Mouse (Mus musculus): ENCODE measurements at regions not wholly inside any gene's neighbourhood (a gene's known extent, or its start where the extent isn't known, plus 50 kb on each side); places are given as distances from the start of the nearest gene placed in this dataset.

DNA sequence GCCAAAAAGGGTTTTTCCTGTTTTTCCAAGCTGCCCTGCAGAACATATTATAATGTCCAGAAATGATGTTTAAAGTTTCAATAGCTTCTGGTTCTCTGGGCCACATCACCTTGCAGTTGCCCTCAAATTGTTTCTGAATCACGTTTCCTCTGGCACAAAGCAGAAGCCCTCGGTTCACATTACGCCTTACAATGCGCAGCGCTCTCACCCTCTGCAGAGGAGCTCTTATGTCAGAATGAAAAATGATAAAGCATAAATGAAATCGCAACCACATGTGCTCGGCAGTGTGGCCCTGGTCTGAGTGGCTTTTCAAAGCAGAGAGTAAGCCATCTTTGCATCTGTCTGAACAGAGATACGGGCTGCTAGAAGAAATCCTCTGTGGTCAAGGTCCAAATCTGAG lies 334.3 kb upstream of the Nt5c1b start:
- H3K27me3 ChIP-seq (replicated peaks; ENCODE audit: low read depth, poor library complexity, severe bottlenecking): no peaks in the 10 kb centered on the region
- WGBS: 68% methylated on average over 8 of the region's 8 CpGs
- no peak overlapping the region for H3K27ac ChIP-seq (replicated peaks)
- H3K36me3 ChIP-seq (replicated peaks): no peaks in the 10 kb centered on the region
- H3K4me1 ChIP-seq: peaks cover 8% of the 10 kb centered on the region
- DNase-seq (ENCODE audit: low spot score): peak; percentile 25
- no peaks in the 10 kb centered on the region for H3K9me3 ChIP-seq
- no peak overlapping the region for H3K4me3 ChIP-seq

DNA sequence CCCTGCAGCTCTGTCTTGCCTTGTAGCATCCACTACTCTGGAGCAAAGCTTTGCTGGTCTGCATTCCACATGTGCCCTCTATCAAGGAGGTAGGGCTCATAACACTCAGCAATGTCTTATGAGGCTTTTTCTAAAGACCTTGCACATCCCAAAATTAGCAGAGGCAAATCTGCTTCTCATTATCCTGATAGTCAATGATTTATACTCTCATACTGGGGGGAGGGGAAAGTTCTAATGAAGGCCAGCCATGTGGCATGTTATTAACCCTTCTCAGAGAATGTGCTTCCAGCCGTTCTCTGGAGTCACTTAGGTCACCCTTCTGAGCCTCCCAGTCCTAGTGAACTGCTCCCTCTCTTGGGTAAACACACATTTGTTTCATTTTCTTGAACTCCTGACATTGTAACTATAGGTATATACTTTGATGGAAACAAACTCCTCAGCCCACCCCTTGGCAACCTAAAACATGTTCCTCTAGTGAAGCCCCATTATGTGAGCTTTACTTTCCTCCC lies 307.7 kb upstream of the Nt5c1b start:
- peaks cover 14% of the 10 kb centered on the region for H3K4me1 ChIP-seq
- no peak overlapping the region for H3K27ac ChIP-seq (replicated peaks)
- 28% methylated on average over 1 of the region's 1 CpGs for WGBS
- H3K36me3 ChIP-seq (replicated peaks): no peaks in the 10 kb centered on the region
- no peaks in the 10 kb centered on the region for H3K9me3 ChIP-seq
- H3K27me3 ChIP-seq (replicated peaks; ENCODE audit: low read depth, poor library complexity, severe bottlenecking): no peaks in the 10 kb centered on the region
- H3K4me3 ChIP-seq: no peak overlapping the region
- peak; percentile 43 for DNase-seq (ENCODE audit: low spot score)

DNA sequence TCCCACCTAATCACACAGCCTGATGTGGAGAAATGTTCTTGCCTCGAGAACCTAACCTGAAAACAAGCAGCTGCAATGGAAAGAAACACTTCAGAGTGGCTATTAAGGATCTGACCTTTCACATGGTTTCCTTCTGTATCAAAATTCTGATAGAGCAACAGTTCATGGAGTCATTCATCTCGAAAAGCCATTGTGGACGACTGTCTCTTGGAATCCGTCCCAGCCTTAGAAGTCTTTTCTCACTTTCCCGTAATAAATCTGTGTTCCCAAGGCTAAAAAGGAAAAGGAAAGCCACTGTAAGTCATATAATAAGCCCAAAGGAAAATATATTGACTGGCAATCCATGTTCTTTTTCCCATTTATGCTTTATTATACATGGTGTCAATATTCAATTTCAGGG lies 291.4 kb upstream of the Nt5c1b start:
- H3K4me3 ChIP-seq: no peak overlapping the region
- 82% methylated on average over 5 of the region's 5 CpGs for WGBS
- DNase-seq (ENCODE audit: low spot score): no peak
- no peaks in the 10 kb centered on the region for H3K27me3 ChIP-seq (replicated peaks; ENCODE audit: low read depth, poor library complexity, severe bottlenecking)
- no peaks in the 10 kb centered on the region for H3K36me3 ChIP-seq (replicated peaks)
- no peak overlapping the region for H3K27ac ChIP-seq (replicated peaks)
- no peaks in the 10 kb centered on the region for H3K9me3 ChIP-seq
- H3K4me1 ChIP-seq: no peaks in the 10 kb centered on the region

DNA sequence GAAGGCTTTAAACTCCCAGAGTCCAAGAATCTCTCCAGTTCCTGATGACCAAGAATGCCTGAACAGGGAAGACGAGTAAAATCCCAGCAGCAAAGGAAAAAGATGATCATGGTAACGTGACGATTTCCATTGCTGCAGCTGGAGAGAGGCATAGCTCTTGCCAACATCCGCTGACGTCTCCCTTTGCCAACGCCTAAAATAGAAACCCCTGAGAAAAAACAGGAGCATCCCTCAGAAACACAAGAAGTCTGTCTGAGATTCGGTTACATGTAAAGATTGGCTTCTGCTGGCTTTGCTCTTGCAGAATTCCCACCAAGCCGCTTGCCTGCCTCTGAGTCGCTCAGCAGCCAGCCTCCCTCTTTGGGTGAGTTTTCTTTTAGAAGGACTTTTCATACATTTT lies 290.3 kb upstream of the Nt5c1b start:
- Histone ChIP-seq H3K4me1 (no peaks in the 10 kb centered on the region), H3K36me3 (replicated peaks) (no peaks in the 10 kb centered on the region), H3K27me3 (replicated peaks; ENCODE audit: low read depth, poor library complexity, severe bottlenecking) (no peaks in the 10 kb centered on the region), H3K4me3 (no peak overlapping the region), H3K9me3 (no peaks in the 10 kb centered on the region), H3K27ac (replicated peaks) (no peak overlapping the region)
- WGBS: 80% methylated on average over 9 of the region's 9 CpGs
- DNase-seq (ENCODE audit: low spot score): no peak

DNA sequence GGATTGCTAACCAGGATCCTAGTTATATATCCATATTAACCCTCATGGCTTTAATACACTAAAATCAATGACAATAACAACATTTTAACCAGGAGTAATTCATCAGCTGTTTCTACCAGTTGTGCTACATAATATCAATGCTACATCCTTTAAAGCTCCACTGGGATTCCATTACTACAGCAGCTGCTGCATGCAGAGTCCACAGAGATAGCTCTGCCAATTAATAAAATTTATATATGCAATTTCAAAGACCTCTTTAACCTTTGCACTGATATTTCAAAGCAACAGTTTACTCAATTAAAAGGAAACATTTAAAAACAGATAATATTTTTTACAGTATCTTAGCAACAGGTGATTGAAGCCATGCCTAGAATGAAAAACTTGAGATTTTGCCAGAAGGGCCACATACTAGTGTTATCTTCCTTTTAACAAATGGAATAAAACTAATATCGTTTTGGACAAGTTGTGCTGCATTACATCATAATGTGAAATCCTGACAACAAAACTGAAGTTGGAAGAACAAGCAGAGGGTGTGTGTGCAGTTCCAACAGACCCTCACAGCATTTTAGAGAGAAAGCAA lies 256.8 kb upstream of the Nt5c1b start:
- no peaks in the 10 kb centered on the region for H3K4me1 ChIP-seq
- H3K27me3 ChIP-seq (replicated peaks; ENCODE audit: low read depth, poor library complexity, severe bottlenecking): no peaks in the 10 kb centered on the region
- H3K27ac ChIP-seq (replicated peaks): no peak overlapping the region
- no peak overlapping the region for H3K4me3 ChIP-seq
- no peaks in the 10 kb centered on the region for H3K9me3 ChIP-seq
- no peaks in the 10 kb centered on the region for H3K36me3 ChIP-seq (replicated peaks)
- 83% methylated on average over 1 of the region's 1 CpGs for WGBS
- no peak for DNase-seq (ENCODE audit: low spot score)

DNA sequence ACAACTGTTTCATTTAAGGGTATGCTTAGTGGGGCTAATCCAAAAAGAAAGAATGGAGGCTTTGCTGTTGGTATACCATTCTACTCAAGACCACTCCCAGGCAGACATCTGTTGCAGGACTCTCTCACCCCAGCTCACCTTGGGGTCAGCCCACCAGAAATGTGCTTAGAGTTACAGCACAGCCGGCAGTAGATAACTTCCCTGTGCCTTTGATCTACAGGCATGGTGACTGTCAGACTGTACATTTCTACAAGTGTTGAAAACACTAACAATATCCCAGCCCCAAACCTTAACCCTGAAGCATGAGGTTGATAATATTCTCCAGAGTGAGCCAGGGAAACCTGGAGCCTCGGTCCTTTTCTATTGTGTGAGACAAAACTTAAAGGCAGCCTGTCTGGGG lies 247.7 kb upstream of the Nt5c1b start:
- WGBS: 52% methylated on average over 2 of the region's 2 CpGs

DNA sequence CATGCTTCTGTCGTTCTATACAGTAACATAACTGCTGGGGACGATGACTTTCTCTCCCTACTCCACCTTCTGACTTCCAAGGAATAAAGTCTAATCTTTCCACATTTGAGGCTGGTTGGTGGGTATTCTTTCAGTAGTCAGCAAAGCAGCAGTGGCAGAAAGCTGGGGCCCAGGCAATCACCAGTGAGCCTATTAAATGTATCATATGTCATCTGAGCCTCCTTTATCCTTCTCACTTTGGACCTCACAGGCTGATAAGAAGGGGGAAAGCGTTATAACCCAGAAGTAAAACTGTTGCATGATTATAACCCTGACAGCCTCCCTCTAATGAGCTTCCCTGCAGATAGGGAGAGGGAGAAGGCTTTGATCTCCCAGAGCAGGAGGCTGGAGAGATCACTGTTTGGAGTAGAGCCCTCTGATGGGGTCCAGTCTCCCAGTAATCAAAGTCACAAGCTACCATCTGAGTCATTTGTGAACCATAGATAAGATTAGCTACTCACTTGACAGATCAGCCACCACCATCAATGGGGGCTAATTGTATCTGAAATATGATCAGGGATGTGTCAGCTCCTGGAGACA lies 241.7 kb upstream of the Nt5c1b start:
- H3K4me3 ChIP-seq: no peak overlapping the region
- H3K27ac ChIP-seq (replicated peaks): no peak overlapping the region
- H3K9me3 ChIP-seq: no peaks in the 10 kb centered on the region
- 49% methylated on average over 3 of the region's 3 CpGs for WGBS
- no peak for DNase-seq (ENCODE audit: low spot score)
- H3K36me3 ChIP-seq (replicated peaks): no peaks in the 10 kb centered on the region
- H3K4me1 ChIP-seq: peaks cover 12% of the 10 kb centered on the region
- no peaks in the 10 kb centered on the region for H3K27me3 ChIP-seq (replicated peaks; ENCODE audit: low read depth, poor library complexity, severe bottlenecking)

More for the DNA sequence above, 247.7 kb upstream of the Nt5c1b start:
- H3K27me3 ChIP-seq (replicated peaks; ENCODE audit: low read depth, poor library complexity, severe bottlenecking): no peaks in the 10 kb centered on the region
- H3K9me3 ChIP-seq: no peaks in the 10 kb centered on the region
- peak; percentile 34 for DNase-seq (ENCODE audit: low spot score)
- no peak overlapping the region for H3K4me3 ChIP-seq
- H3K4me1 ChIP-seq: peaks cover 10% of the 10 kb centered on the region
- no peak overlapping the region for H3K27ac ChIP-seq (replicated peaks)
- H3K36me3 ChIP-seq (replicated peaks): no peaks in the 10 kb centered on the region

DNA sequence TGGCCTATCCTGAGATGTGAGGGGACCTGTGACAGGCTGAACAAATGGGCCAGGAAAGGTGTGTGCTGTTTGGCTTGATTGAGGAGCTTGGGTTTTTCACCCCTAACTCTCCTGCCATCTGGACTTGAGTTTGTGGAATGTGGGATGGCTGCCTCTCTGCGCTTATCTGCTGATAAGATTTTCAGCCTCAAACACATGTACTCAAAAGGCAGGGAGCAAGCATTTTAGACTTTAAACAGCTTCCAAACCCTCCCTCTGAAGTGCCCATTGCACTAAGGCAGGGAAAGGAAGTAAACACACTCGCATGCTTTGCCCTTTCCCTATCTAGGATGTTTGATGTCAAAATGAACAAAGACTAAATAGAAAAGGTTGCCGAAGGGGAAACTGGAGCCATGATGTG lies 235.6 kb upstream of the Nt5c1b start:
- Histone ChIP-seq H3K36me3 (replicated peaks) (no peaks in the 10 kb centered on the region), H3K27me3 (replicated peaks; ENCODE audit: low read depth, poor library complexity, severe bottlenecking) (no peaks in the 10 kb centered on the region), H3K27ac (replicated peaks) (no peak overlapping the region), H3K9me3 (no peaks in the 10 kb centered on the region), H3K4me1 (peaks cover 7% of the 10 kb centered on the region; the same call in 1 of the 2 replicates), H3K4me3 (no peak overlapping the region)
- WGBS: 48% methylated on average over 3 of the region's 3 CpGs
- DNase-seq (ENCODE audit: low spot score): no peak

DNA sequence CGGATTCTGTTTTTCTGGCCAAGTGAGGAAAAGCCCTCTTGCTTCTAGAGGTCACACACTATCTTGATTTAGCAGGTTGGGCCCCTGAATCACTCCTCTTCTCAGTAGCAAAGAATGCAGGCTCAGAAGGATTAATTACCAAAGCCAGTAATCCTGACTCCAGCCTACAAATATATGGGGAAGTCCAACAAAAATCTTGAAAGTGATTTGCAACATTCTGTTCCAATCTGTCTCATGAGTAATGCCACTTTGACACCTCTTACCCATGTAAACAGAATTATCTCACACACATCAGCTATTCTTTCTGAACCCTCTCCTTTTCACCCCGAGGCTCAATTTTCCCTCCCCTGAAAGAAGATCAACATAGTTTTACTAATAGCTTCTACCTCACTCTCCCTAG lies 233.9 kb upstream of the Nt5c1b start:
- H3K27ac ChIP-seq (replicated peaks): no peak overlapping the region
- DNase-seq (ENCODE audit: low spot score): no peak
- WGBS: 41% methylated on average over 2 of the region's 2 CpGs
- H3K4me3 ChIP-seq: no peak overlapping the region
- no peaks in the 10 kb centered on the region for H3K27me3 ChIP-seq (replicated peaks; ENCODE audit: low read depth, poor library complexity, severe bottlenecking)
- peaks cover 11% of the 10 kb centered on the region; the same call in 1 of the 2 replicates for H3K4me1 ChIP-seq
- no peaks in the 10 kb centered on the region for H3K36me3 ChIP-seq (replicated peaks)
- H3K9me3 ChIP-seq: no peaks in the 10 kb centered on the region

DNA sequence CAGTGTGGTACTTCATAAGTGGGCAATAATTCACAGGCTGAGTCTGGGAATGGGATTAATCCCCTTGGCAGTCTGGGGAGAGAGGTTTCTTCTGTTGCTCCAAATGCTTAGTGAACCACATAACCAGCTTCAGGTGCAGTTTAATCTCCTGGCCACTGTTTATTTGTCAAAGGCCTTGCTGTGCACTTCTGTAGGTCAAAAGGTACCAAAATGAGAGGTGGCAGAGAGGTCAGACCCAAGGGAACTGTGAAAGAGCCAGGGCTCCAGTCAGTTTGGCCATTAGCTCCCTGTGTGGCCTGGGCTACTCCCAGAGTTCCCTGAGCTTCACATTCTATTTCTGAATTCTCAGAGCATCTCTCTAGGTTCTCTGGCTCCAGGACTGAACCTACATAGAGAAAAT lies 229.6 kb upstream of the Nt5c1b start:
- Histone ChIP-seq H3K27me3 (replicated peaks; ENCODE audit: low read depth, poor library complexity, severe bottlenecking) (no peaks in the 10 kb centered on the region), H3K4me3 (no peak overlapping the region), H3K27ac (replicated peaks) (no peak overlapping the region), H3K9me3 (no peaks in the 10 kb centered on the region), H3K36me3 (replicated peaks) (no peaks in the 10 kb centered on the region), H3K4me1 (peaks cover 11% of the 10 kb centered on the region; the same call in 1 of the 2 replicates)
- DNase-seq (ENCODE audit: low spot score): peak; percentile 21

DNA sequence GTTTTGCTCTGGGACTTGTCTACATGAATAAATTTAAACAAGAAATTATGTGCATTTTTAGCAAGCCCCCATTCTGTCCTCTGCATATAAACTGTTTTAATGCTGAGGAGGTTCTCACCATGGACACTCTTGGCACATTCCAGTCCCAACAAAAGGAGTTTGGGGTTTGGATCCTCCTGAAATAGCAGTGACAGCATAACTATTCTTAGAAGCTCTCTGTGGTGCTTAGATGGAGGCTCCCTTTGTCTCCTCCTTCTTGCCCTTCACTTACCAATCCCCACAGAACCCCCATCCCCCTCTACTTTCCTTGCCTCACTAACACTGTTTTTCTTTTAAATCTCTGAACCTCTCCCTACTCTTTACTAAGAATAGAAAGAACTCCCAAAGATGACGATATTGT lies 208.9 kb upstream of the Nt5c1b start:
- H3K4me1 ChIP-seq: no peaks in the 10 kb centered on the region
- no peak for DNase-seq (ENCODE audit: low spot score)
- no peak overlapping the region for H3K27ac ChIP-seq (replicated peaks)
- no peaks in the 10 kb centered on the region for H3K36me3 ChIP-seq (replicated peaks)
- 83% methylated on average over 1 of the region's 1 CpGs for WGBS
- no peak overlapping the region for H3K4me3 ChIP-seq
- H3K9me3 ChIP-seq: no peaks in the 10 kb centered on the region
- no peaks in the 10 kb centered on the region for H3K27me3 ChIP-seq (replicated peaks; ENCODE audit: low read depth, poor library complexity, severe bottlenecking)

DNA sequence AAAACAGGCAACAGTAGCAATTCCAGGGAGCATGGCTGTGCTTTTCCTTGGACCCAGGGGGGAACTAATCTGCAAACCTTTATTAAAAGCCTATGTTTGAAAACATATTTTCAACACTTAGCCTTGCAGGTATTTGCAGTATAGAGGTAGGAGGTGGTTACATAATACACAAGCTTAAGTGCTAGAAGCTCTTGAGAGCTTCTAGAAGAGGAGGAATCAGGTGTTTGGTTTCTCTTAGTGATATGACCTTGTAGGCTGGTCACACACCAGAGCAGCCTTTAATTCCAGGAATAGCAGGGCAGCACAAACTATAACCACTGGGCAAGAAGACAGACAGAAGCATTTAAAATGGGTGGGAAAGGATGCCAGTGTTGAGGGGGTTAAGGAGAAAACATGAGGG lies 201.7 kb upstream of the Nt5c1b start:
- no peak overlapping the region for H3K4me3 ChIP-seq
- no peaks in the 10 kb centered on the region for H3K27me3 ChIP-seq (replicated peaks; ENCODE audit: low read depth, poor library complexity, severe bottlenecking)
- no peaks in the 10 kb centered on the region for H3K4me1 ChIP-seq
- no peak overlapping the region for H3K27ac ChIP-seq (replicated peaks)
- DNase-seq (ENCODE audit: low spot score): no peak
- no peaks in the 10 kb centered on the region for H3K36me3 ChIP-seq (replicated peaks)
- H3K9me3 ChIP-seq: no peaks in the 10 kb centered on the region

DNA sequence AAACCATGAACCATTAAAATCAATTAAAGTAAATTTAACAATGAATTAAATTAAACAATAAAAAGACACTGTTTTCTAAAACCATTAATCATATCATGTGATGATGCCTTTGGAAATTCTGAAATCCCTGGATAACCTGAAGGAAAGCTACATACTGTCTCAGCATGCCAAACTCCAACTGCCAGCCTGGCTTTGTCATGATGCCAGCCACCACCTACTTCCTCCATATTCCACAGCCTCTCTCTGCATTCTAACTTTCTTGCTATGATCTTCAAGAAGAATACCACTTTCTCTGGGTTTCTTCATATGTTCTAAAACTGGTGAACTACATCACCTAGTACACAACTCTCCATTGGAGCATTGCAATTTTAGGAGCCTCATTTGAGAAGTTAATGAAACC lies 201.2 kb upstream of the Nt5c1b start:
- Histone ChIP-seq H3K4me1 (no peaks in the 10 kb centered on the region), H3K4me3 (no peak overlapping the region), H3K36me3 (replicated peaks) (no peaks in the 10 kb centered on the region), H3K9me3 (no peaks in the 10 kb centered on the region), H3K27me3 (replicated peaks; ENCODE audit: low read depth, poor library complexity, severe bottlenecking) (no peaks in the 10 kb centered on the region), H3K27ac (replicated peaks) (no peak overlapping the region)
- DNase-seq (ENCODE audit: low spot score): no peak

All from embryonic facial prominence, embryonic 10.5 days (tissue).